Mouse (Mus musculus) forebrain, embryonic 16.5 days (tissue): ENCODE results near the gene Dnaja3. TPM values are rescaled to one million over a fixed set of nuclear protein-coding genes. Genes with fewer than 3 reads are reported as not detected.

Experiments
- ATAC-seq: fragments of 200-750 bp; cut with Nextera tagmentation; 2 replicates; pipeline ENCODE4 v1.8.0; 2017; ENCODE audit warnings: mild to moderate bottlenecking, moderate library complexity
- H3K27ac ChIP-seq: fragments of 300-500 bp; sonication (generic); 2 replicates; pipeline ENCODE4 v1.5.1; 2014; ENCODE audit warnings: low read length, control low read depth
- H3K27me3 ChIP-seq: fragments of 300-500 bp; sonication (generic); replicated peaks from 2 replicates; pipeline ENCODE4 v1.6.1; 2014; ENCODE audit warnings: low read length; ENCODE audit not compliant: control insufficient read depth, insufficient read depth
- H3K36me3 ChIP-seq: fragments of 300-500 bp; sonication (generic); 2 replicates; pipeline ENCODE4 v1.6.1; 2014; ENCODE audit not compliant: control insufficient read depth, insufficient read depth
- H3K4me1 ChIP-seq: fragments of 300-500 bp; sonication (generic); replicated peaks from 2 replicates; pipeline ENCODE4 v1.6.1; 2014; ENCODE audit warnings: low read length; ENCODE audit not compliant: control insufficient read depth, insufficient read depth
- H3K4me2 ChIP-seq: fragments of 300-500 bp; sonication (generic); 2 replicates; pipeline ENCODE4 v1.6.1; 2014; ENCODE audit warnings: mild to moderate bottlenecking, low read length, control low read depth
- H3K4me3 ChIP-seq: fragments of 300-500 bp; sonication (generic); replicated peaks from 2 replicates; pipeline ENCODE4 v1.5.1; 2014; ENCODE audit warnings: mild to moderate bottlenecking, low read length, control low read depth
- H3K9ac ChIP-seq: fragments of 300-500 bp; sonication (generic); replicated peaks from 2 replicates; pipeline ENCODE4 v1.6.1; 2014; ENCODE audit warnings: low read depth, low read length, control low read depth
- H3K9me3 ChIP-seq: fragments of 300-500 bp; sonication (generic); 2 replicates; pipeline ENCODE4 v1.6.1; 2016; ENCODE audit warnings: low read length; ENCODE audit not compliant: control insufficient read depth
- WGBS: fragments of 180-500 bp; shearing (Covaris S2); extraction: QIAGEN DNeasy Blood & Tissue Kit; methylation state at CpG from one replicate; pipeline ENCODE4 v1.1.7; 2014; 5-methylcytosine and 5-hydroxymethylcytosine counted together
- polyA plus RNA-seq: library from polyadenylated mRNA; unstranded; fragments of >200 nt; fragmentation: Nextera tagmentation; extraction: Ambion mirVana; gene quantifications from 2 replicates; pipeline ENCODE4 v1.2.1, GENCODE M21; 2015

Dnaja3 gene
- polyA plus RNA-seq, 1 experiment from 2014 or later: 61.9 TPM

DNA sequence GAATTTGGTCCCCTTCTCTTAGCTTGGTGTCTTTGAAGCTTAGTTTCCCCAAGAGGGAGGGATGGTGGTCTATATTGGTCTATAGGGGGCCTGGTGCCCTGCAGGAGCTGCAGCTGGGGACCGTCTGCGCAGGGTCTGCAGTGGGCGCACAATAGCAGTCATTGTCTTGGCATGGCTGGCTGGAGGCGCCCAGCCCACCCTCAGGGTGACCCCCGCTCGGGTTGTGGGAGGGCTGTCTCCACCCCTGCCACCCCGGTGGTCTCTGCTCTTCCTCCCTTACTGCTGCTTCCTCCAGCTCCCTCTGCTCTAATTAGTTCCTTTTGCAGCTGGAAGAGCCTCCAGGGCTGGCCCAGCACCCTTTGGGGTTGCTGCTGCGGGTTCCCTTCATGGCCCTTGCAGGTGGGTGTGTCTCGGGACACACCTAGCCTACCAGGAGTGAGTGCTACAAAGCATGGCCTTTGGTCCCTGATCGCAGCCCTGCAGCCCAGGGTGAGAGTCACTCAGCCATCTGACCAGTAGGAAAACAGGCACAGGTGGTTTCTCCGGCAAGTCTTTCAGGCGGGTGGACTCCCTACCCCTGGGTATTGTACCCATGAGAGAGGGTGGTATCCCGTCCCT, 34.2 kb upstream of the Dnaja3 start:
- H3K4me3 ChIP-seq: no peak overlapping the region
- no peak for ATAC-seq
- no peaks in the 10 kb centered on the region for H3K27me3 ChIP-seq
- no peaks in the 10 kb centered on the region for H3K36me3 ChIP-seq
- H3K27ac ChIP-seq: no peak overlapping the region
- H3K4me1 ChIP-seq: peaks cover 19% of the 10 kb centered on the region
- WGBS: 39% methylated on average over 13 of the region's 13 CpGs
- no peak overlapping the region for H3K4me2 ChIP-seq
- H3K9me3 ChIP-seq: no peaks in the 10 kb centered on the region
- no peak overlapping the region for H3K9ac ChIP-seq

GRCm38 (mm10) chr16:4606431-4607084, 33.2 kb upstream of the Dnaja3 start:
- H3K27ac ChIP-seq: no peak overlapping the region
- 0 out of 2 replicates have a peak, but pooled peaks cover 2% of the 10 kb centered on the region for H3K36me3 ChIP-seq
- 0 out of 2 replicates have a peak, but pooled peaks have one; percentile 10 for ATAC-seq
- H3K27me3 ChIP-seq: no peaks in the 10 kb centered on the region
- H3K4me1 ChIP-seq: peaks cover 19% of the 10 kb centered on the region
- 48% methylated on average over 5 of the region's 5 CpGs for WGBS
- no peak overlapping the region for H3K9ac ChIP-seq
- H3K4me3 ChIP-seq: no peak overlapping the region
- H3K9me3 ChIP-seq: no peaks in the 10 kb centered on the region
- H3K4me2 ChIP-seq: no peak overlapping the region

GRCm38 (mm10) chr16:4607818-4608531, 31.8 kb upstream of the Dnaja3 start:
- Histone ChIP-seq H3K27ac (no peak overlapping the region), H3K36me3 (0 out of 2 replicates have a peak, but pooled peaks cover 4% of the 10 kb centered on the region), H3K9me3 (no peaks in the 10 kb centered on the region), H3K4me3 (no peak overlapping the region), H3K9ac (no peak overlapping the region), H3K4me1 (peaks cover 15% of the 10 kb centered on the region), H3K27me3 (no peaks in the 10 kb centered on the region), H3K4me2 (no peak overlapping the region)
- peak; percentile 59 for ATAC-seq
- 52% methylated on average over 9 of the region's 9 CpGs for WGBS

DNA sequence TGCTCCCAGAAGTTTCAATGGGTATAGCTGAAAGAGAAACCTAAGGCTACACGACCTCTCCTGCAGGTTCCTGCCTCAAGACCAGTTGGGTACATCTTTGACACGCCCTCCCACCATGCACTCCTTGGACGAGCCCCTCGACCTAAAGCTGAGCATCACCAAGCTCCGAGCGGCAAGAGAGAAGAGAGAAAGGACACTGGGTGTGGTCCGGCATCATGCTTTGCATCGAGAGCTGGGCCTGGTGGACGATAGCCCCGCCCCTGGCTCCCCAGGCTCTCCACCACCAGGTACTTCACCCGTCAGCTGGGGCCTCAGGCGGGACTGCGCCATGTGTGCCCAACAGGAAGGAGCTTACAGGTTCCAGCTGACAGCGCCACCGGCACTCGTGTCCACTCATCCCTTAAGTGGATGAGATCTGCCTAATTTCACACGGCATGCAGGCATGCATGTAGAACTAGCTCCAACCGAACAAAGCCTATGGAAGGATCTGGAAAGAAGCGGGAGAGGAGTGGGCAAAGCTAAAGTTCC, 31.2 kb upstream of the Dnaja3 start:
- peaks cover 15% of the 10 kb centered on the region for H3K4me1 ChIP-seq
- no peaks in the 10 kb centered on the region for H3K9me3 ChIP-seq
- H3K27ac ChIP-seq: no peak overlapping the region
- no peak overlapping the region for H3K4me2 ChIP-seq
- peaks cover 4% of the 10 kb centered on the region; the same call in 1 of the 2 replicates for H3K36me3 ChIP-seq
- ATAC-seq: no peak
- H3K4me3 ChIP-seq: no peak overlapping the region
- WGBS: 83% methylated on average over 19 of the region's 19 CpGs
- no peak overlapping the region for H3K9ac ChIP-seq
- H3K27me3 ChIP-seq: no peaks in the 10 kb centered on the region

- Histone ChIP-seq H3K9ac (no peak overlapping the region), H3K27me3 (no peaks in the 10 kb centered on the region), H3K27ac (no peak overlapping the region), H3K4me2 (no peak overlapping the region), H3K4me3 (no peak overlapping the region), H3K9me3 (no peaks in the 10 kb centered on the region), H3K4me1 (peaks cover 11% of the 10 kb centered on the region), H3K36me3 (peaks cover 18% of the 10 kb centered on the region)
- 95% methylated on average over 5 of the region's 5 CpGs for WGBS
- ATAC-seq: no peak
Observed at GRCm38 (mm10) chr16:4611193-4611592, 28.6 kb upstream of the Dnaja3 start.

- 95% methylated on average over 7 of the region's 7 CpGs for WGBS
- H3K36me3 ChIP-seq: peaks cover 19% of the 10 kb centered on the region
- H3K4me2 ChIP-seq: no peak overlapping the region
- no peak overlapping the region for H3K9ac ChIP-seq
- no peak overlapping the region for H3K4me3 ChIP-seq
- no peaks in the 10 kb centered on the region for H3K27me3 ChIP-seq
- no peak overlapping the region for H3K27ac ChIP-seq
- ATAC-seq: no peak
- H3K4me1 ChIP-seq: peaks cover 6% of the 10 kb centered on the region
- H3K9me3 ChIP-seq: no peaks in the 10 kb centered on the region
Observed at GRCm38 (mm10) chr16:4611676-4612075, 28.1 kb upstream of the Dnaja3 start.

- Histone ChIP-seq H3K4me2 (no peak overlapping the region), H3K27me3 (no peaks in the 10 kb centered on the region), H3K9ac (no peak overlapping the region), H3K27ac (no peak overlapping the region), H3K4me1 (no peaks in the 10 kb centered on the region), H3K36me3 (peaks cover 22% of the 10 kb centered on the region), H3K4me3 (no peak overlapping the region), H3K9me3 (no peaks in the 10 kb centered on the region)
- ATAC-seq: no peak
- 90% methylated on average over 9 of the region's 9 CpGs for WGBS
Observed at GRCm38 (mm10) chr16:4613736-4614135, 26.1 kb upstream of the Dnaja3 start.

DNA sequence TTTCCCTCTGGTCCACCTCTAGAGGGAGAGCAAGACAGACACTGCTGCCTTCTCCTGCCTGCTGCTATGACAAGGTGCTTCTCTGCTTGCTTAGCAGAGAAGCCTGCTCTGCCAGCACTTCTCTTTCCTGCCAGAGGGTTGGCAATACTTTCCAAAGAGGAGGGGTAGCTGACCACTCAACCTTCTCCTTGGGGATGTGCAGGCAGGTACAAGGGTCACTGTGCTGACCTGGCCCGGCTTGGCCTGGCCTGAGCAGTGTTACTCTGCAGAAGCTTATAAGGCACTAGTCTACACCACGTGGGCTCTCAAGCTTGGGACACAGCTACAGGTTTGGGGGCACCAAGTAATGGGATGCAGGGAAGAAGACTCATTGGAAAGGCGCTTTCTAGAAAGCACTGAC, 25.1 kb upstream of the Dnaja3 start:
- Histone ChIP-seq H3K9ac (no peak overlapping the region), H3K36me3 (peaks cover 25% of the 10 kb centered on the region), H3K4me2 (no peak overlapping the region), H3K27me3 (no peaks in the 10 kb centered on the region), H3K27ac (no peak overlapping the region), H3K9me3 (no peaks in the 10 kb centered on the region), H3K4me1 (no peaks in the 10 kb centered on the region), H3K4me3 (no peak overlapping the region)
- WGBS: 94% methylated on average over 3 of the region's 3 CpGs
- ATAC-seq: no peak

DNA sequence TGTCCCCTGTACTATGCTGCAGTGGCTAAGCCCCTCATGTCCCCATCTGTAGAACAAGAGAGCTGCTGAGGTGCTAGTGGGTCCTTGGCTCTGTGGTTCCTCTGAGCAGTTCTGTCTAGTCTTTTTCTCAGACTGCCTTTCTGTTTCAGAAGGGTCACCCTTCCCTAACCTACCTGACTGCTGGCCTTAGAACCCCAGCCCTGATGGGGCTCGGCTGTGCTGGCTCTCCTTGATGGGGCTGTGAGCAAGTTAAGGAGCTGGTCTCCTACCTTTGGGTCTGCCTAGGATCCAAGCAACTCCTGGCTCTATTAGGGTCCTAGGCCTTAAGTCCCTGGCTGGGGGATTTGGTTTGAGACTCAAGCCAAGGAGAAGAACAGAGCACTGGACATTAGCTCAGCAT, 24.5 kb upstream of the Dnaja3 start:
- ATAC-seq: no peak
- H3K4me3 ChIP-seq: no peak overlapping the region
- H3K36me3 ChIP-seq: peaks cover 25% of the 10 kb centered on the region
- 89% methylated on average over 1 of the region's 1 CpGs for WGBS
- no peak overlapping the region for H3K27ac ChIP-seq
- H3K9me3 ChIP-seq: no peaks in the 10 kb centered on the region
- no peaks in the 10 kb centered on the region for H3K27me3 ChIP-seq
- no peak overlapping the region for H3K4me2 ChIP-seq
- no peak overlapping the region for H3K9ac ChIP-seq
- H3K4me1 ChIP-seq: no peaks in the 10 kb centered on the region
